Mouse (Mus musculus) lung, adult 2 months (tissue): ENCODE data around the gene Prkar1a.

Source experiments
- CTCF ChIP-seq: fragments of 200-500 bp; IDR thresholded peaks from 2 replicates; pipeline ENCODE4 v1.5.1; 2011; ENCODE audit warnings: mild to moderate bottlenecking, low read length, control low read depth; ENCODE audit not compliant: insufficient read depth
- POLR2A ChIP-seq: fragments of 200-500 bp; IDR thresholded peaks from 2 replicates; pipeline ENCODE4 v1.6.1; 2011; ENCODE audit warnings: low read depth, mild to moderate bottlenecking, control low read depth, low read length, borderline replicate concordance; ENCODE audit errors: extremely low read depth

GRCm38 (mm10) chr11:109675208-109675607 lies 26.0 kb downstream of the Prkar1a start:
- TF ChIP-seq POLR2A (no peak), CTCF (no peak)
